Mouse (Mus musculus) bone marrow macrophage, adult 2 months (primary cell): Measurements from ENCODE around the gene Ptbp1.

ENCODE experiments used
- CTCF ChIP-seq: IDR thresholded peaks from 2 replicates; pipeline ENCODE4 v1.5.1; 2012; ENCODE audit warnings: low read depth, mild to moderate bottlenecking, low read length, moderate library complexity
- POLR2A ChIP-seq: IDR thresholded peaks from 2 replicates; pipeline ENCODE4 v1.6.1; 2012; ENCODE audit warnings: mild to moderate bottlenecking, low read depth, low read length, borderline replicate concordance

GRCm38 (mm10) chr10:79859116-79859515 lies 4.9 kb downstream of the Ptbp1 start:
- TF ChIP-seq POLR2A: no peak
- TF ChIP-seq CTCF: no peak
